Mouse (Mus musculus) brown adipose tissue, adult 24 weeks (tissue): ENCODE results near the gene Vgf. TPM values are rescaled to one million over a fixed set of nuclear protein-coding genes. Genes with fewer than 3 reads are reported as not detected.

Experiments used
- H3K27ac ChIP-seq: fragments of 200-500 bp; replicated peaks from 2 replicates; pipeline ENCODE4 v1.5.1; 2012; ENCODE audit warnings: low read depth, mild to moderate bottlenecking, low read length
- H3K4me1 ChIP-seq: fragments of 200-500 bp; 2 replicates; pipeline ENCODE4 v1.6.1; 2012; ENCODE audit warnings: low read length, mixed read lengths; ENCODE audit not compliant: control insufficient read depth, insufficient read depth, insufficient read length
- H3K4me3 ChIP-seq: fragments of 200-500 bp; 2 replicates; pipeline ENCODE4 v1.5.1; 2012; ENCODE audit warnings: low read depth, mild to moderate bottlenecking, low read length, moderate library complexity; ENCODE audit not compliant: insufficient read depth
- polyA plus RNA-seq: library from polyadenylated mRNA; stranded (reverse); fragments of >200 nt; gene quantifications from 2 replicates; pipeline ENCODE4 v1.2.4, GENCODE M21; 2012; ENCODE audit not compliant: missing spikeins, insufficient read depth, insufficient read length

The Vgf gene
- polyA plus RNA-seq, result not detected in 2 replicates

DNA sequence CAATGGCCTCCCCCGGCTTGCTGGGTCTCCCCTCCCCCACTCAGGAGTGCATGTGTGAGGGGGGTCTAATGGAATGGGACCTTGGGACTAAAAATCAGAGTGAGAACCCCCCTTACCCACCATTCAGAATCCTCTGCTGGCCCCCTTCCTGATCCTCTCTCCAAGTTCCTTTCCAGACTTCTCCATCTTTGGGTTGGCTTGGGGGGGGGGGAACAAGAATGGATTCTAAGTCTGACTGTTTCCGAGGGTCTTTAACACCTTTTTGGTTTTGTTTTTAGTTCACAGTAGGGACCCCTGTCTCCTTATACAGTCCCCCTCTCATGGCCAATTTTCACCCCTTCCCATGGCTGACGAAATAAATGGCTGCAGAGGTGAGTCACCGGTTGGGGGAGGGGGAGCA is at the start of gene Vgf:
TSS of gene Vgf (plus strand) at position 301 of the 400 bp plus-strand sequence.
- 0 out of 2 replicates have a peak, but pooled peaks cover 2% of the 10 kb centered on the region for H3K4me1 ChIP-seq
- no peak within 1 kb of the TSS for H3K27ac ChIP-seq
- H3K4me3 ChIP-seq, result no peak within 1 kb of the TSS

DNA sequence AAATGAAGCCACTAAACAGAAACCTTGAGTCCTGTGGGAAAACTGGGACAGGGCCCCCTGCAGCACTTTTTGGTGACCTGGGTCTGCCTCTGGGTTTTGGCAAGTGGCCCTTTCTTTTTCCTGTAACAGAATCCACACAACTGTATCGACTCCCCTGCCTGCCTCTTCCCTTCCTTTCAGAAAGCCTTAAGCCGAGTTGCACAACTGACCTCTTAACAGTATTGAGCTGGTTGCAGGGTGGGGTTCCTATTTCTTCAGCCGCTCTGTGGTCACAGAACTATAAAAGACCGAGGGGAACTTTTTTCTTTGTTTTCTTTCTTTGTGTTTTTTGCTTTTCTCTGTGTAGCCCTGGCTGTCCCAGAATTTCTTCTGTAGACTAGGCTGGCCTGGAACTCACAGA is 48.4 kb upstream of the Vgf start:
- Histone ChIP-seq H3K4me3 (no peak overlapping the region), H3K4me1 (no peaks in the 10 kb centered on the region), H3K27ac (no peak overlapping the region)

DNA sequence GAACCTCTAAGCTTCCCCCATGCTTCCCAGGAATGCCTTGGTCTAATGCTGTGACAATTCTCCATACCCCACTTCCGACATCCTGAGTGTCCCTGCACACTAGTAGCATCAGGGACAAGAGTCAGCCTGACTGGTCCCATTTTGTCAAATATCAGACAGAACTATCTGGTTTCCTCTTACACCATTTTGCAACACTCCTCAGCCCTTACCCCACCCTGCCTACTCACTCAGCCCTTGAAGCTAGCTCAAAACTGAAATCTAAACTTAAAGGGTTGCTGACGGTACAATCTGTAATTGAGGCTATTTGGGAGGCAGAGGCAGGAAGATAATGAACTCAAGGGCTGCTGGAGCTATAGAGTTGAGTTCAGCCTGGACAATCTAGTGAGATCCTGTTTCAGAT is 46.4 kb upstream of the Vgf start:
- Histone ChIP-seq H3K4me1 (no peaks in the 10 kb centered on the region), H3K27ac (no peak overlapping the region)

DNA sequence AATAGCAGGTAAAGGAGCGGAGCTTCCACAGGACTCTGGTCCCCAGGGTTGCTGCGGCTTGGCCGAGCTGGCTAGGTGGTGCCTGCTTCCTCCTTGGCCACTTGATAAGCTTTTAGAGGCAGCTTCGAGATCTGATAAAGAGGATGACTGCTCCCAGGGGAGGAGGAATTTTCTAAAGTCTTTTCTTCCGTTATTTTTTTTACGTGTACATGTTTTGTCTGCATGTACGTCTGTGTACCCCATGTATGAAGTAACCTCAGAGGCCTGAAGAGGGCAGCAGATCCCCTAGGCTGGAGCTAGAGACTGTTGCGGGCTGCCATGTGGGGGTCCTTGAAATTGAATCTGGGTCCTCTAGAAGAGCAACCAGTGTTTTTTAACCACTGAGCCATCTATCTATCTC is 45.2 kb upstream of the Vgf start:
- no peaks in the 10 kb centered on the region for H3K4me1 ChIP-seq
- no peak overlapping the region for H3K4me3 ChIP-seq
- no peak overlapping the region for H3K27ac ChIP-seq

More for the DNA sequence above, 46.4 kb upstream of the Vgf start:
- no peak overlapping the region for H3K4me3 ChIP-seq

DNA sequence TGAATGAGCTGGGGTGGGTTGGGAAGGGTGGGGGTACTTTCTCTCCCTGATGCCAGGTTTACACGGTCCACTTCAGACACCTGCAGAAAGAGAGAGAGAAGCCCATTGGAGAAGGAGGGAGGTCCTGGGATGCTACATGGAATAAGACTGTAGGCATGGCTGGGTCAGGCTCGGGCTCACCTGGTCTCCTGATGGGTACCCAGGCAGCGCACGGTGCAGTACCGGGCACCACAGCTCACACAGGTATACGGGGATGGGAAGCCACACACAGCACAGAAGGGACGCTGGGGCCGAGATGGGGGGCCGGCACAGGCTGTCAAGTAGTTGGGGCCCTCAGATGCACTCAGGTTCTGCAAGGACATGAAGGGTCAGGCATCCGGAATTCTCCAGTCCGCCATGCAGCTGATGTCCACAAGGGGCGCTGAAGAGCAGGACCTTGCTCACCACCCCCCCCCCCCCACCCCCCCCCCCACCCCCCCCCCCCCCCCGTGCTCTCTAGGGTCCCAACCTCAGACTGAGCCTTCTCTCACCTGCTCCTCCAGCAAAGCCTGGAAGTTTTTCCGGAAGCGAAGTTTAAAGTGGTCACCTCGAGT is 43.8 kb upstream of the Vgf start:
- no peak overlapping the region for H3K27ac ChIP-seq

DNA sequence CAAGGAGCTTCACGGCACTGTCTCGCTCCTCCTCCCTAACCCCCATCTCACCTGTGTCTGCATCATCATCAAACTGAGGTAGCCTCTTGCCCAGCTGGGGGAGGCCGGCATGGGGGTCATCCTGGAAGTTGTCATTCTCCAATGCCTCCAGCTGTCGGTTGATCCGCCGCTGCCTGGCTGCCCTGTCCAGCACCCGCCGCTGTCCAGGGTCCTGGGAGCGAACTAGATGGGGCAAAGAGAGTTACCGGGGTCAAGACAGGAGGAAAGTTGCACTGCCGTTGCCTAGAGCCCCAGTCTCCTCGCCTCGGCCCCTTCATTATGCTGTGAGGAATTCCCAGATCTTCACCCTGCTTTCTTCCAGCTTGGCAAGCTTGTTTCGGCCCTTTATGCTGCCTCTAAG is 41.4 kb upstream of the Vgf start:
- H3K4me3 ChIP-seq, result no peak overlapping the region
- H3K27ac ChIP-seq, result no peak overlapping the region
- peaks cover 2% of the 10 kb centered on the region; the same call in 1 of the 2 replicates for H3K4me1 ChIP-seq

More for the DNA sequence above, 43.8 kb upstream of the Vgf start:
- H3K4me1 ChIP-seq, result no peaks in the 10 kb centered on the region
- H3K4me3 ChIP-seq, result no peak overlapping the region

DNA sequence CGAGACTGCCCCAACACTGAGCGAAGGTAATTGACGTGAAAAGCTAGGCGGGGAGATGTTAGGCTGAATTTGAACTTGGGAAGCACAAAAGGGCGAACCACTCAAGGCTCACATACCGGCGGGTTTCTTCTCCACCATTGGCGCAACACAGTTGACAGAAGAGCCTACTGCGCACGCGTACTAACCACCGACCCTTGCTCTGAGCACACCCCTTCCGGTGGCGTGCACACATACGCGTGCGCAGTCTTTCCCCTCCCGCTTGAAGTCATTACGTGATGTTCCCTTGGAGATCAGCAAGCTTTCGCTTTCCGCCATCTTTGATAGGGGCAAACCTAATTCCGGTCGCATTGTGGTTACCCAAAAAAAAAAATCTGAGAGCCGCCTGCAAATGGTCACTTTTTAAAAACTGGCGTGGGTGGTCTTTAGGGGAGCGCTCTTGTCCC is 39.5 kb upstream of the Vgf start, which contains the start of gene Plod3:
TSS of gene Plod3 (plus strand) at position 325 of the 443 bp plus-strand sequence.
- Histone ChIP-seq H3K27ac (peak within 1 kb of the TSS; percentile 84), H3K4me1 (peaks cover 2% of the 10 kb centered on the region; the same call in 1 of the 2 replicates), H3K4me3 (peak within 1 kb of the TSS; percentile 83)

DNA sequence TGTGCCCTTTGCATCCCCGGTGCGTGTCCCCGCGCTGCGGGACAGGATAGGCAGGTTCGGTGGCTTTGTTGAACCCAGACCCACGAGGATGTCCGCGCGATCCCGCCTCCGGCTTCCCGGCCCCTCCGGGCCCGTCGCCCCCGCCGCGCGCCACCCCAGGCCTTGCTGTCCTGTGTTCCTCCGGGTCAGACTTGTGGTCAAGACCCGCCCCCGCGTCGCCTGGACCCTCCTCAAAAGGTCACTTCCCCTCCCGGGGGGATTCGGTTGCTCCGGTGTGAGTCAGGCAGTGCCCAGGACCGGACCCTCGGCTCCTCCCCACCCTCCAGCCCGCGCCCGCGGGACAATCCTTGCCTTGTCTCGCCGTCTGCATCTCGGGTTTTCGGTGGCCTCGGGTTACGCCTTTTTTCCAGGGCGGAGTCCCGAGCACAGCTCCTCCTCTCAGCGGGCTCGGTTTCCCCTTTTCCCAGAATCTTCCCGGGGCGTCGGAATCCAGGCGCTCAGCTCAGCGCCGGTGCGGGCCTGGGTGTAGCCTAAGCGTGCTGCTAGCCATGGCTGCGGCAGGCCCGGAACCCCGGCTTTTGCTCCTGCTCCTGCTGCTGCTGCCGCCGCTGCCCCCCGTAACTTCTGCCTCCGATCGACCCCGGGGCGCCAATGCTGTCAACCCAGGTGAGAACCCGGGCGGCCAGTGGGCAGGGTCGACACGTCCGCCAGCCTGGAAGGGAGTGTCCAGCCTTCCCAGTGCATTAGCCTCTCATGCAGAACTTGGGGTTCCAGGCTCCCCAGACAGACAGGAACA is 38.9 kb upstream of the Vgf start:
- H3K4me3 ChIP-seq, result peak overlapping the region; percentile 79
- peaks cover 2% of the 10 kb centered on the region; the same call in 1 of the 2 replicates for H3K4me1 ChIP-seq
- H3K27ac ChIP-seq, result peak overlapping the region; percentile 82

DNA sequence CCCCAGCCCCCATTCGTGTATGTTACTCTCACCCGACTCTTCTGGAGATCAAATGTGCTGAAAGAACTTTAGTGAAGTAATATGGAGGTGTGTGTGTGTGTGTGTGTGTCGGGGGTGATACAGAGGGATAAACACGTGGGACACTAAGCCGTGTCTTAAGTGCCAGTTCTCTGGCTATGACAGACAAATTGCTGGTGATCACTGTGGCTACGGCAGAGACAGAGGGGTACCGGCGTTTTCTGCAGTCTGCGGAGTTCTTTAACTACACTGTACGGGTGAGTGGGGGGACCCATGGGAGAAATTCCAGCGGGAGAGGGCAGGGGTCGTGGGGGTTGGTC is 38.3 kb upstream of the Vgf start, which contains the start of gene Znhit1:
TSS of gene Znhit1 (minus strand) at position 88 of the 338 bp plus-strand sequence.
- Histone ChIP-seq H3K4me1 (peaks cover 2% of the 10 kb centered on the region; the same call in 1 of the 2 replicates), H3K4me3 (peak within 1 kb of the TSS; percentile 79), H3K27ac (peak within 1 kb of the TSS; percentile 82)

DNA sequence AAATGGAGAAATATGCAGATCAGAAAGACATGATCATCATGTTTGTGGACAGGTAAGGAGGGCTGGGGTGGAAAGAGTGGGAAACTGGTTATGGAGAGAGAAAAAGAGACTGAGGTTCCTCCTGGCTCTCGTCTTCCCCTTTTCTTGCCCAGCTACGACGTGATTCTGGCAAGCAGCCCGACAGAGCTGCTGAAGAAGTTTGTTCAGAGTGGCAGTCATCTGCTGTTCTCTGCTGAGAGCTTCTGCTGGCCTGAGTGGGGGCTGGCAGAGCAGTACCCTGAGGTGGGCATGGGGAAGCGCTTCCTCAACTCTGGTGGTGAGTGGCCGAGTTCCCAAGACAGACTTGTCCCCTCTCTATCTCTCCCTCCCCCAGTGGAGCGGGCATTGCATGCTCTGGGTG is 37.8 kb upstream of the Vgf start:
- no peak overlapping the region for H3K27ac ChIP-seq
- H3K4me3 ChIP-seq, result peak overlapping the region; percentile 79
- peaks cover 2% of the 10 kb centered on the region; the same call in 1 of the 2 replicates for H3K4me1 ChIP-seq

DNA sequence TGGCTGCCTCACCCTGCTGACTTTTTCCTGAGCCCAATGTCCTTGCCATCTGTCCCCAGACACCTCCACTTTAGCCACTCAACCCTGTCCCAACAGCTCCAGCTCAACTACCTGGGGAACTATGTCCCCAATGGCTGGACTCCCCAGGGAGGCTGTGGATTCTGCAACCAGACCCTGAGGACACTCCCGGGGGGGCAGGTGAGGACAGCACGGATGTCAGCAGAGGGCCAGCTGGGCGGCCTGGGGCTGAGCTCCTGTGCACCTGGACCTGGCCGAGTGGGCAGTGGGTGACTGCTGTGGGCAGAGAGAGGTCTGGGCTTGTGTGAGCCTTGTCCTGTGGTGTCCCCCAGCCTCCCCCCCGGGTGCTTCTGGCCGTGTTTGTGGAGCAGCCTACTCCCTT is 36.4 kb upstream of the Vgf start:
- Histone ChIP-seq H3K4me3 (no peak overlapping the region), H3K27ac (no peak overlapping the region)

DNA sequence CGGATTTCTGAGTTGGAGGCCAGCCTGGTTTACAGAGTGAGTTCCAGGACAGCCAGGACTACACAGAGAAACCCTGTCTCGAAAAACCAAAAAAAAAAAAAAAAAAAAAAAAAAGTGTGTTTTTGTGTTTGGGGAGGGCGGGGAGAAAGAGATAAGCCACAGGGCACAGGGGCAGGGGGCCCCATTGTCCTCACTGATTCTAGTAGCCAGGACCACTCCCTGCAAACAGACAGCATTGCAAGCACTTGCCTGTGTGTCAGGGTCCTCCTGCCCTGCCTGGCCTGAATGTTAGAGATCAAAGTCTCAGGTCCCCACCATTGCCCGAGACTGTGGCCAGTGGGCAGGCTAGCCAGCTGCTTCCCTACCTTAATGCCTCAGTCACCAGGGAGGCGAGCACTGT is 26.7 kb upstream of the Vgf start:
- no peak overlapping the region for H3K4me3 ChIP-seq
- H3K27ac ChIP-seq, result no peak overlapping the region
- no peaks in the 10 kb centered on the region for H3K4me1 ChIP-seq

More for the DNA sequence above, 36.4 kb upstream of the Vgf start:
- peaks cover 2% of the 10 kb centered on the region; the same call in 1 of the 2 replicates for H3K4me1 ChIP-seq

DNA sequence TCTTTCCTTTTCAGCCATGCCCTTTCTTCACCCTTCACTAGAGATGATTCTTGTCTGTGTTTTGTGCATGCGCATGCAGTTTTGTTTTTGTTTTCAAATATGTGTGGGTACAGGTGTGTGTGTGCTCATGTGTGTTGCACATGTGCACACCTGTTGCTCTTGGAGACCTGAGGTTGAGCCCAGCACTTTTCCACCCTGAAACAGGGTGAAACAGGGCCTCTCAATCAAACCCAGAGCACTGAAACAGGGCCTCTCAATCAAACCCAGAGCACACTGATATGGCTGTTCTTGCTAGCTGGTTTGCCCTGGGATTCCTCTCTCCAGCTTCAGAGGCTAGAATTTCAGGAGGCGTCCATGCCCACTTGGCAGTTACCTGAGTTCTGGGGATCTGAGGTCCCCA is 25.6 kb upstream of the Vgf start:
- Histone ChIP-seq H3K4me3 (no peak overlapping the region), H3K4me1 (no peaks in the 10 kb centered on the region), H3K27ac (no peak overlapping the region)

DNA sequence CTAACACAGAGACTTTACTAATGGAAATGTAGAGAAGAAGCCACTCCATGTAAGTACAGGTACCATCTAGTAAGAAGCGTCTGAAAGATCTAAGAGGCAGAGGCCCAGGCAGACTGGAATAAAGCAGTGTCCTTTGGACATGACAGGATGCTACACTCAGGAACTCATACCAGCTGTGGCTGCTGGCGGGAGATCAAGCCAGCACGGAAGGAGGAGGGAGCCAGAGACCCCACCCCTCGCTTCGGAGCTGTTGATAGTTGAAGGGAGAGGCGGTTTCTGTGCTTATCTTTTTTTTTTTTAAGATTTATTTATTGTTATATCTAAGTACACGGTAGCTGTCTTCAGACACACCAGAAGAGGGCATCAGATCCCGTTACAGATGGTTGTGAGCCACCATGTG is 18.9 kb upstream of the Vgf start:
- H3K27ac ChIP-seq, result no peak overlapping the region
- no peak overlapping the region for H3K4me3 ChIP-seq
- H3K4me1 ChIP-seq, result no peaks in the 10 kb centered on the region

DNA sequence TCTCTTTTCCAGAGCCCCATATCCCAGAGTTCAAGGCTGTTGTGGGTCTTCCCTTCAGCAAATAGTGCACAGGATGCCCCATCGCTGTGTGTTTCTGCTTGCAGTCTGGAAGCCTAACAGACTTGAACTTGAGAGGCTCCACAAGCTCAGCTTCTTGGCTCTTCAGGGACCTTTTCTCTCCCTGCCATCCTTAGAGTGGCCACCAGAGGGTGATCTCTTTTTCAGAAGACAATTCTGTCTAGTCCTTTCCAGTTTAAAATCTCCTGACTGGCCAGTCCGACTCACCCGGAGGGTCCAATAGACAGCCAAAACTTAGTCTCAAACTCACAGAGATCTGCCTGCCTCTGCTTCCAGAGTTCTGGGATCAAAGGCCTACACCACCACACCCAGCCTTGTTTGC is 16.2 kb upstream of the Vgf start:
- Histone ChIP-seq H3K27ac (no peak overlapping the region), H3K4me3 (no peak overlapping the region), H3K4me1 (no peaks in the 10 kb centered on the region)
